Mouse (Mus musculus): ENCODE measurements around the gene Mindy4b-ps. TPM values are rescaled to one million over a fixed set of nuclear protein-coding genes. Genes with fewer than 3 reads are reported as not detected.

Gene Mindy4b-ps
- polyA plus RNA-seq, 1 experiment, result not detected

DNA sequence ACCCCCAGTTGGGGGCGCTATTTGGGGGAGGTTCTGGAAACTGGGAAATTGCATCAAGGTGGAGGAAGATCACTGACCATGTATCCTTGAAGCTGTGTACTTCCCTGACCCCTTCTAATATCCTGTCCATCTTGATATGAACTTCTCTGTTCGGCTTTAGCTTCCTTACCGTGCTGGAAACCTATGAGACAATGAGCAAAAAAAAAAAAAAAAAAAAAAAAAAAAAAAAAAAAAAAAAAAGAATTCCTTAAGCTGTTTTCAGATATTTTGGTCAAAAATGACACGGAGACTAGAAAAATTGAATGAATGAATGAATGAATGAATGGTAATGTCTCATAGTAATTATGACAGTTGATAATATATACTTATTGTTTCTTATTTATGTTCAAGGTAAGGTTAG lies 35.6 kb downstream of the Mindy4b-ps start:
- H3K27me3 ChIP-seq (ENCODE audit: control insufficient read depth, insufficient read depth, low read length), result no peaks in the 10 kb centered on the region
- WGBS, result 80% methylated on average over 4 of the region's 4 CpGs
- no peaks in the 10 kb centered on the region for H3K4me1 ChIP-seq (ENCODE audit: control insufficient read depth, insufficient read depth, insufficient read length)
- no peak overlapping the region for H3K27ac ChIP-seq (ENCODE audit: insufficient read depth, low read length)
- DNase-seq (ENCODE audit: low read depth in 1 of 2, low spot score in 2 of 2), result no peak
- no peak overlapping the region for H3K4me3 ChIP-seq (ENCODE audit: extremely low read depth, insufficient read depth, insufficient read length)
- H3K36me3 ChIP-seq (ENCODE audit: control insufficient read depth, insufficient read depth, low read length), result no peaks in the 10 kb centered on the region
- TF ChIP-seq POLR2A (IDR thresholded peaks at IDR 0.05; ENCODE audit: low read depth, low read length) (no peak), CTCF (IDR thresholded peaks at IDR 0.05; ENCODE audit: extremely low read depth, insufficient read depth, insufficient read length, insufficient replicate concordance) (no peak)

DNA sequence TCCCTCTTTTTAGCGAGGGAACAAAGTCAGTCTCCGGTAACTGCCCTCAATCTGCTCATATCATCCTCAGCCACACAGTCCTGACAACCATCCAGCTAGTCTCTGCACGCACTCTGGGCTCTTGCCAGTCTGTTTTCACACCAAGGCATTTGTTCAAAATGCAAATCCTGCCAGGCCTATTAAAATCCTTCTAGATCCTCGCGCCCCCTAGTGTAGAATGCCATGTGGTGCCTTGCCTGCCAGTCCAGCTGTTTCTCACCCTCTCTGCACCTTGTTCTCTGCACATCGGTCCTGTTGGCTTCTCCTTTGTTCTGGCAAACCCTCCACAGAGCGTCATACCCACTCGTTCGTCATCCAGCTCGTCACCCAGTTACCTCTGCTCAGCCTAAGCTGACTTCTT lies 36.2 kb downstream of the Mindy4b-ps start:
- Histone ChIP-seq H3K4me3 (ENCODE audit: extremely low read depth, insufficient read depth, insufficient read length) (no peak overlapping the region), H3K27me3 (ENCODE audit: control insufficient read depth, insufficient read depth, low read length) (no peaks in the 10 kb centered on the region), H3K4me1 (ENCODE audit: control insufficient read depth, insufficient read depth, insufficient read length) (no peaks in the 10 kb centered on the region), H3K36me3 (ENCODE audit: control insufficient read depth, insufficient read depth, low read length) (no peaks in the 10 kb centered on the region), H3K27ac (ENCODE audit: insufficient read depth, low read length) (no peak overlapping the region)
- WGBS, result 39% methylated on average over 10 of the region's 10 CpGs
- TF ChIP-seq CTCF (IDR thresholded peaks at IDR 0.05; ENCODE audit: extremely low read depth, insufficient read depth, insufficient read length, insufficient replicate concordance), result peak; percentile 32; the same call in 1 of the 2 replicates
- no peak for TF ChIP-seq POLR2A (IDR thresholded peaks at IDR 0.05; ENCODE audit: low read depth, low read length)
- DNase-seq (ENCODE audit: low read depth in 1 of 2, low spot score in 2 of 2), result peak; percentile 4 to 37

DNA sequence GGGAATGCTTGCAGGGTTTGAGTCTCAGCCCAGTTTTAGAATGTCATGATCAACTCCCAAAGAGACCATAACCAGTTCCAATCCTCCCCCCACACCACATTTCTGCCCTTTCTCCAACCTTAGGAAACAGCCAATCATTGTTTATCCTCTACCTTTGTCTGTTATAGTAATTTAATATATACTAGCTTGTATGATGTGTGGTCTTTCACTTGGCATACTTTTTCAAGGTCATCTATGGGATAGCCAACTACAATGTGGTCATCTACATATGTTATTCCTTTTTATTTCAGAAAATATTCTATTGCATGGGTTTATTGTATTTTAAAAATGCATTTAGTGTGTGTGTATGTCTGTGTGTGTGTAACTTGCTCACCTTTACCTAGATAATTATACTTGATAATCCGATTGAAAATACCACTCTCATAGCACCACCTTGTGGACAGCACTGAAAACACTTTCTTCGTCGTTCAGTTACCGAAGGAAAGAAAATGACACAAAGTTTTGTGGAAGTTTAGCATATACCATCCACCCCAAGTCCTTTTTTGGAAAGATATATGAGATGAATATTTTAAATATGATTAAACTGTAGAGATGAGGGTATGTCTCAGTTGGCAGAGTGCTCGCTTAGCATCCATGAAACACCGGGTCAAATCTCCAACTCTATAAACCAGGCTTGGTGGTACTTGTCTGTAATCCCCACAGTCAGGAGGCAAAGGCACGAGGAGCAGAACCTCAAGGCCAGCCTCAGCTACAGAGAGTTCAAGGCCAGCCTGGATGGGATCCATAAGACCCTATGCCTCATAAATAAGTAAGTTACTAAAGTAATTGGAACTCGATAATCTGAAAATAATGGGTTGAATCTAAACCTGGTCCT lies 37.7 kb downstream of the Mindy4b-ps start:
- no peak for TF ChIP-seq POLR2A (IDR thresholded peaks at IDR 0.05; ENCODE audit: low read depth, low read length)
- no peaks in the 10 kb centered on the region for H3K4me1 ChIP-seq (ENCODE audit: control insufficient read depth, insufficient read depth, insufficient read length)
- peak; percentile 9 to 12 for DNase-seq (ENCODE audit: low read depth in 1 of 2, low spot score in 2 of 2)
- H3K4me3 ChIP-seq (ENCODE audit: extremely low read depth, insufficient read depth, insufficient read length), result no peak overlapping the region
- no peaks in the 10 kb centered on the region for H3K27me3 ChIP-seq (ENCODE audit: control insufficient read depth, insufficient read depth, low read length)
- WGBS, result 33% methylated on average over 8 of the region's 8 CpGs
- no peak overlapping the region for H3K27ac ChIP-seq (ENCODE audit: insufficient read depth, low read length)
- no peaks in the 10 kb centered on the region for H3K36me3 ChIP-seq (ENCODE audit: control insufficient read depth, insufficient read depth, low read length)

DNA sequence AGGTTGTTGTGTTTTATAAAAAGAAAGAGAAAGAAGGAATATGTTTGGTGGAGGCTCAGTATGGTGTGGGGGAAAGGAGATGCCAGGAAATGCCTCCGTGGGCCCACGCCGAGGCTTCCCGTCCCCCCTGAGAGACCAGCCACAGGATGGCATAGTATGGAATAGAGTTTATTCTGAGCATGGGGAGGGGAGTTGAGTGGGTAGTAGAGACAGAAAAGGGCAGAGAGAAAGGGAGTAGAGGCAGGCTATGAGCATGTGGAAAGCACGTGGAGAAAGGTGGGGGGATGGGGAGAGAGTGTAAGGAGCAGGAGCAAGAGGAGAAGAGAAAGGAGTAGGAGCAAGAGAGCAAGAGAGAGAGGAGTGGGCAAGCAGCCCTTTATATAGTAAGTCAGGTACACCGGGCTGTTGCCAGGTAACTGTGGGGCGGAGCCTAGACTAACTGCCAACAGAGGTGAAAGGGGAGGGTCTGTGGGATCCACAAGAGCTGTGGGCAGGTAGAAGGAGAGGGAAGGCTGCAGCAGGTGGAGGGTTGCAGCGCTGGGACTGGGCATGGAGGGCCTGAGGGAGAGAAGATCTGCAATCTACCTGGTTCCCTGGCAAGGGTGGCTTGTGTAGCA lies 38.4 kb downstream of the Mindy4b-ps start:
- WGBS, result 69% methylated on average over 8 of the region's 8 CpGs
- no peak overlapping the region for H3K27ac ChIP-seq (ENCODE audit: insufficient read depth, low read length)
- H3K4me3 ChIP-seq (ENCODE audit: extremely low read depth, insufficient read depth, insufficient read length), result no peak overlapping the region
- TF ChIP-seq POLR2A (IDR thresholded peaks at IDR 0.05; ENCODE audit: low read depth, low read length) (no peak), CTCF (IDR thresholded peaks at IDR 0.05; ENCODE audit: extremely low read depth, insufficient read depth, insufficient read length, insufficient replicate concordance) (no peak)
- H3K27me3 ChIP-seq (ENCODE audit: control insufficient read depth, insufficient read depth, low read length), result no peaks in the 10 kb centered on the region
- H3K4me1 ChIP-seq (ENCODE audit: control insufficient read depth, insufficient read depth, insufficient read length), result no peaks in the 10 kb centered on the region
- no peak for DNase-seq (ENCODE audit: low read depth in 1 of 2, low spot score in 2 of 2)
- no peaks in the 10 kb centered on the region for H3K36me3 ChIP-seq (ENCODE audit: control insufficient read depth, insufficient read depth, low read length)

DNA sequence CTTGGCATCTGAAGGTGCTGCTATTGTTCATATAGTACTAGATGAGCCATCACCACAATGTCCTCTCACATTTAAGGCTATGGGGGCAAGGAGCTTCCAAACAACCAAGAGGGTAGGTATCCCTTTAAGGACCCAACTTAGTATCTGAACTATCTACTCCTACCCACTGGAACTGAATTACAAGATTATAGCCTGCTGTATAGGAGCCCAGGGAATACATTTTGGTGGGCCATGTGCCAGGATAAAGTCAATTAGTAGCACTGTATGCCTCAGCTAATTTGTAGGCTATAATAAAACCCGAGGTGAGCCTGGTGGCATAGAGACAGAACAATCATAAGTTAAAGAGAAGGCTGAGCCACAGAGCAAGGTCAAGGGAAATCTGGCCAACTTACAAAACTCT lies 65.7 kb downstream of the Mindy4b-ps start:
- Histone ChIP-seq H3K36me3 (ENCODE audit: control insufficient read depth, insufficient read depth, low read length) (no peaks in the 10 kb centered on the region), H3K27ac (ENCODE audit: insufficient read depth, low read length) (no peak overlapping the region), H3K4me3 (ENCODE audit: extremely low read depth, insufficient read depth, insufficient read length) (no peak overlapping the region), H3K4me1 (ENCODE audit: control insufficient read depth, insufficient read depth, insufficient read length) (no peaks in the 10 kb centered on the region), H3K27me3 (ENCODE audit: control insufficient read depth, insufficient read depth, low read length) (no peaks in the 10 kb centered on the region)
- TF ChIP-seq CTCF (IDR thresholded peaks at IDR 0.05; ENCODE audit: extremely low read depth, insufficient read depth, insufficient read length, insufficient replicate concordance) (no peak), POLR2A (IDR thresholded peaks at IDR 0.05; ENCODE audit: low read depth, low read length) (no peak)
- DNase-seq (ENCODE audit: low read depth in 1 of 2, low spot score in 2 of 2), result no peak
- 78% methylated on average over 1 of the region's 1 CpGs for WGBS

DNA sequence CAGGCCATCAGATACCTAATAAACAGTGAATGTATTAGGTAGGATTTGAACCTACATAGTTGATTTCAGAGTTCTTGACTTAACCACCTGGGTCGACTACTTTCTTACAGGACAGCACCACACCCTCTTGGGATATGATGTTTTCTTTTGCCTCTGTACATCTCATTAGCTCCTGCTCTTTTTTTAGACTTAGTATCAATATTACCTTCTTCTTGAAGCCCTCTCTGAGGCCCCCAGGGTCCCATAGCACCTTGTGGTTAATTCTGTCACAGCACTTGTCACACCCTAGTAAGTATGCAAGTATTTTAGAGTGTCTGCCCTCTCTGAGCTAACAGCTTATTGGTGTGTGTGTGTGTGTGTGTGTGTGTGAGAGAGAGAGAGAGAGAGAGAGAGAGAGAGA lies 66.3 kb downstream of the Mindy4b-ps start:
- 57% methylated on average over 1 of the region's 1 CpGs for WGBS
- H3K27me3 ChIP-seq (ENCODE audit: control insufficient read depth, insufficient read depth, low read length), result no peaks in the 10 kb centered on the region
- H3K4me3 ChIP-seq (ENCODE audit: extremely low read depth, insufficient read depth, insufficient read length), result no peak overlapping the region
- H3K36me3 ChIP-seq (ENCODE audit: control insufficient read depth, insufficient read depth, low read length), result no peaks in the 10 kb centered on the region
- TF ChIP-seq POLR2A (IDR thresholded peaks at IDR 0.05; ENCODE audit: low read depth, low read length) (no peak), CTCF (IDR thresholded peaks at IDR 0.05; ENCODE audit: extremely low read depth, insufficient read depth, insufficient read length, insufficient replicate concordance) (no peak)
- no peak for DNase-seq (ENCODE audit: low read depth in 1 of 2, low spot score in 2 of 2)
- no peak overlapping the region for H3K27ac ChIP-seq (ENCODE audit: insufficient read depth, low read length)
- H3K4me1 ChIP-seq (ENCODE audit: control insufficient read depth, insufficient read depth, insufficient read length), result no peaks in the 10 kb centered on the region

DNA sequence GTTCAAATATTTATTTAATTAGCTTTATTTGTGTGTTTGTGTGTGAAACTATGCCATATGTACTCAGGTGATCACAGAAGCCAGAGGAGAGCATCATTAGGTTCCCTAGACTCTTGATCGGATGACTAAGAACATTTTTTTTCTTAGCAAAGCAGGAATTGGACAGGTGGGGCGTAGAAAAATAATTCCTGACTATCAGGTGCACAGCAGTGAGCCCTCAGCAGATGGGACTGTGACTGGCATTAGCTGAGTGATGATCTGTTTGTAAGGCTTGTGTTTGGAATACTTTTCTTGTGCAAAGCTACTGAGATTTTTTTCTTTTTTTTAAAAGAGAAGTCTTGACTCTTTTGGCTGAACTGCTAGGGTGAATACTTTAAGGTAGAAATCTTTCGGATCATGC lies 67.8 kb downstream of the Mindy4b-ps start:
- DNase-seq (ENCODE audit: low read depth in 1 of 2, low spot score in 2 of 2), result no peak
- TF ChIP-seq CTCF (IDR thresholded peaks at IDR 0.05; ENCODE audit: extremely low read depth, insufficient read depth, insufficient read length, insufficient replicate concordance), result no peak
- TF ChIP-seq POLR2A (IDR thresholded peaks at IDR 0.05; ENCODE audit: low read depth, low read length), result no peak

More for the DNA sequence above, 67.8 kb downstream of the Mindy4b-ps start:
- H3K4me3 ChIP-seq (ENCODE audit: extremely low read depth, insufficient read depth, insufficient read length), result no peak overlapping the region
- WGBS, result 82% methylated on average over 3 of the region's 3 CpGs
- H3K27ac ChIP-seq (ENCODE audit: insufficient read depth, low read length), result no peak overlapping the region
- H3K36me3 ChIP-seq (ENCODE audit: control insufficient read depth, insufficient read depth, low read length), result no peaks in the 10 kb centered on the region
- H3K27me3 ChIP-seq (ENCODE audit: control insufficient read depth, insufficient read depth, low read length), result no peaks in the 10 kb centered on the region
- H3K4me1 ChIP-seq (ENCODE audit: control insufficient read depth, insufficient read depth, insufficient read length), result no peaks in the 10 kb centered on the region
